Mouse (Mus musculus) MEL (cell line): ENCODE results near the gene Stim1. TPM values are rescaled to one million over a fixed set of nuclear protein-coding genes. Genes with fewer than 3 reads are reported as not detected.

ENCODE experiments used
- DNase-seq: peaks from one replicate; pipeline ENCODE4 v3.0.0; 2011; ENCODE audit warnings: low read depth, low spot score
- H3K27ac ChIP-seq: 2 replicates; pipeline ENCODE4 v1.5.1; 2012; ENCODE audit warnings: low read depth, mild to moderate bottlenecking, control low read depth, low read length, moderate library complexity; ENCODE audit not compliant: control insufficient read depth
- H3K27me3 ChIP-seq, 2 experiments: fragments of 150-350 bp in 1 of 2; sonication (generic) in 1 of 2; 2 replicates each; pipeline ENCODE4 v1.6.1; 2012; ENCODE audit warnings: low read length in 2 of 2, mild to moderate bottlenecking in 2 of 2, improper control_type of control experiment in 1 of 2, moderate library complexity in 1 of 2; ENCODE audit not compliant: insufficient read depth in 2 of 2, control insufficient read depth in 1 of 2
- H3K36me3 ChIP-seq, 2 experiments: 2 replicates each; pipeline ENCODE4 v1.6.1; 2012 to 2014; ENCODE audit warnings: low read length in 2 of 2, improper control_type of control experiment in 1 of 2, inconsistent platforms in 1 of 2, mild to moderate bottlenecking in 1 of 2; ENCODE audit not compliant: insufficient read depth in 2 of 2, control insufficient read depth in 1 of 2
- H3K4me1 ChIP-seq, 2 experiments: fragments of 150-350 bp in 1 of 2; sonication (generic) in 1 of 2; 2 replicates each; pipeline ENCODE4 v1.6.1; 2012; ENCODE audit warnings: low read length in 2 of 2, improper control_type of control experiment in 1 of 2, mild to moderate bottlenecking in 1 of 2; ENCODE audit not compliant: insufficient read depth in 2 of 2, control insufficient read depth in 1 of 2
- H3K4me3 ChIP-seq, 2 experiments: fragments of 150-350 bp in 1 of 2; sonication (generic) in 1 of 2; 2 replicates each; pipeline ENCODE4 v1.5.1; 2012; ENCODE audit warnings: low read depth in 2 of 2, low read length in 2 of 2, mild to moderate bottlenecking in 2 of 2, moderate library complexity in 2 of 2, control low read depth in 1 of 2, improper control_type of control experiment in 1 of 2; ENCODE audit not compliant: control insufficient read depth in 1 of 2, insufficient read depth in 1 of 2
- H3K79me2 ChIP-seq: 2 replicates; pipeline ENCODE4 v1.6.1; 2012; ENCODE audit warnings: mild to moderate bottlenecking, low read length, moderate library complexity; ENCODE audit not compliant: control insufficient read depth, poor library complexity, insufficient read depth
- H3K9ac ChIP-seq: 2 replicates; pipeline ENCODE4 v1.6.1; 2012; ENCODE audit warnings: low read depth, mild to moderate bottlenecking, control low read depth, low read length, moderate library complexity; ENCODE audit not compliant: control insufficient read depth, poor library complexity, severe bottlenecking
- H3K9me3 ChIP-seq: fragments of 150-350 bp; sonication (generic); replicated peaks from 2 replicates; pipeline ENCODE4 v1.6.1; 2012; ENCODE audit warnings: mild to moderate bottlenecking, low read length, improper control_type of control experiment, moderate library complexity; ENCODE audit not compliant: insufficient read depth
- CTCF ChIP-seq, 3 experiments: IDR thresholded peaks in 2 of 3; conservative IDR thresholded peaks in 1 of 3; 2 replicates each; pipeline ENCODE4 v1.5.1; 2011 to 2012; ENCODE audit warnings: low read length in 3 of 3, low read depth in 2 of 3, mild to moderate bottlenecking in 2 of 3, improper control_type of control experiment in 1 of 3, inconsistent platforms in 1 of 3, mixed read lengths in 1 of 3, moderate library complexity in 1 of 3; ENCODE audit not compliant: control insufficient read depth in 1 of 3, insufficient read depth in 1 of 3, poor library complexity in 1 of 3, severe bottlenecking in 1 of 3
- EP300 ChIP-seq, 2 experiments: IDR thresholded peaks; 2 replicates each; pipeline ENCODE4 v1.6.1; 2011; ENCODE audit warnings: improper control_type of control experiment in 2 of 2, low read length in 2 of 2, low read depth in 1 of 2, mild to moderate bottlenecking in 1 of 2
- GATA1 ChIP-seq: IDR thresholded peaks from 2 replicates; pipeline ENCODE4 v1.6.1; 2011; ENCODE audit warnings: low read depth, low read length, improper control_type of control experiment
- MAX ChIP-seq: IDR thresholded peaks from 2 replicates; pipeline ENCODE4 v1.6.1; 2011; ENCODE audit warnings: low read length, improper control_type of control experiment
- MYC ChIP-seq: IDR thresholded peaks from 2 replicates; pipeline ENCODE4 v1.6.1; 2011; ENCODE audit warnings: low read depth, mild to moderate bottlenecking, low read length, improper control_type of control experiment, moderate library complexity
- NELFE ChIP-seq: IDR thresholded peaks from 2 replicates; pipeline ENCODE4 v1.6.1; 2011; ENCODE audit warnings: low read depth, low read length, improper control_type of control experiment
- POLR2AphosphoS2 ChIP-seq: IDR thresholded peaks from 2 replicates; pipeline ENCODE4 v1.6.1; 2011; ENCODE audit warnings: low read length, improper control_type of control experiment
- POLR2AphosphoS5 ChIP-seq: IDR thresholded peaks from 2 replicates; pipeline ENCODE4 v1.6.1; 2012; ENCODE audit warnings: low read depth, borderline replicate concordance, mild to moderate bottlenecking, inconsistent platforms, low read length, moderate library complexity, mixed read lengths
- RAD21 ChIP-seq: IDR thresholded peaks from 2 replicates; pipeline ENCODE4 v1.6.1; 2011; ENCODE audit warnings: mild to moderate bottlenecking, low read depth, low read length, improper control_type of control experiment
- RCOR1 ChIP-seq: IDR thresholded peaks from 2 replicates; pipeline ENCODE4 v1.6.1; 2012; ENCODE audit warnings: low read depth, mild to moderate bottlenecking, inconsistent platforms, low read length, improper control_type of control experiment
- SIN3A ChIP-seq: IDR thresholded peaks from 2 replicates; pipeline ENCODE4 v1.6.1; 2012; ENCODE audit warnings: low read length, improper control_type of control experiment, inconsistent platforms
- SMC3 ChIP-seq: IDR thresholded peaks from 2 replicates; pipeline ENCODE4 v1.6.1; 2011; ENCODE audit warnings: low read depth, low read length, improper control_type of control experiment
- TAL1 ChIP-seq: IDR thresholded peaks from 2 replicates; pipeline ENCODE4 v1.6.1; 2012; ENCODE audit warnings: mild to moderate bottlenecking, inconsistent platforms, low read length, moderate library complexity, mixed read lengths
- TCF12 ChIP-seq: IDR thresholded peaks from 2 replicates; pipeline ENCODE4 v1.6.1; 2014; ENCODE audit warnings: low read depth, mild to moderate bottlenecking, inconsistent platforms, low read length, improper control_type of control experiment, moderate library complexity
- UBTF ChIP-seq: IDR thresholded peaks from 2 replicates; pipeline ENCODE4 v1.6.1; 2012; ENCODE audit warnings: low read depth, mild to moderate bottlenecking, inconsistent platforms, low read length, improper control_type of control experiment, moderate library complexity, borderline replicate concordance; ENCODE audit not compliant: insufficient read depth
- USF2 ChIP-seq, 2 experiments: IDR thresholded peaks; 2 replicates each; pipeline ENCODE4 v1.6.1; 2011 to 2012; ENCODE audit warnings: improper control_type of control experiment in 2 of 2, low read length in 2 of 2, borderline replicate concordance in 1 of 2, inconsistent platforms in 1 of 2, low read depth in 1 of 2, mild to moderate bottlenecking in 1 of 2; ENCODE audit not compliant: insufficient read depth in 1 of 2
- ZC3H11A ChIP-seq: IDR thresholded peaks from 2 replicates; pipeline ENCODE4 v1.6.1; 2012; ENCODE audit warnings: low read depth, mild to moderate bottlenecking, inconsistent platforms, low read length, improper control_type of control experiment
- ZMIZ1 ChIP-seq: IDR thresholded peaks from 2 replicates; pipeline ENCODE4 v1.6.1; 2012; ENCODE audit warnings: low read depth, mild to moderate bottlenecking, inconsistent platforms, low read length, improper control_type of control experiment, moderate library complexity
- ZNF384 ChIP-seq: IDR thresholded peaks from 2 replicates; pipeline ENCODE4 v1.6.1; 2012; ENCODE audit warnings: low read depth, mild to moderate bottlenecking, inconsistent platforms, low read length, improper control_type of control experiment
- polyA plus RNA-seq, 2 experiments: library from polyadenylated mRNA; stranded (reverse) in 1 of 2; unstranded in 1 of 2; fragments of >175 nt in 1 of 2; fragments of >200 nt in 1 of 2; gene quantifications; 2 replicates each; pipeline versions ENCODE4 v1.2.1 to v1.2.4; 2012; ENCODE audit warnings: low replicate concordance in 2 of 2, low read depth in 1 of 2; ENCODE audit not compliant: insufficient read length in 2 of 2, insufficient read depth in 1 of 2, missing spikeins in 1 of 2
- total RNA-seq: library from RNA; depleted of rRNA; stranded (reverse); fragments of 300-350 nt; gene quantifications from 2 replicates; pipeline ENCODE4 v1.2.3, GENCODE M21; 2012

Stim1 gene
- total and polyA plus RNA-seq, 3 experiments: 26.1 to 65.0 TPM; not detected in 1

- H3K27ac ChIP-seq: no peak overlapping the region
- peaks cover 0 to 9% of the 10 kb centered on the region in 2 experiments; a peak in 2 of 4 replicates for H3K4me1 ChIP-seq
- no peak overlapping the region for H3K9ac ChIP-seq
- H3K36me3 ChIP-seq: peaks cover 0 to 9% of the 10 kb centered on the region in 2 experiments; a peak in 2 of 4 replicates
- no peaks in the 10 kb centered on the region for H3K27me3 ChIP-seq
- H3K79me2 ChIP-seq: peaks cover 3% of the 10 kb centered on the region
- no peak for DNase-seq
- TF ChIP-seq ZMIZ1: no peak
- no peak for TF ChIP-seq MAX
- no peak for TF ChIP-seq SIN3A
- TF ChIP-seq NELFE: no peak
- no peak for TF ChIP-seq ZNF384
- TF ChIP-seq POLR2AphosphoS2: no peak
- TF ChIP-seq UBTF: no peak
- TF ChIP-seq USF2 (IDR thresholded peaks at IDR 0.05; ENCODE audit: borderline replicate concordance in 1 of 2, insufficient read depth in 1 of 2, low read depth in 1 of 2, low read length in 2 of 2): no peak
- no peak for TF ChIP-seq TAL1
- no peak for TF ChIP-seq GATA1
- no peak for TF ChIP-seq EP300 (IDR thresholded peaks at IDR 0.05; ENCODE audit: low read depth in 1 of 2, low read length in 2 of 2)
- TF ChIP-seq TCF12: no peak
- TF ChIP-seq CTCF (IDR thresholded peaks at IDR 0.05 in 2 of 3, conservative IDR thresholded peaks at IDR 0.05 in 1 of 3; ENCODE audit: control insufficient read depth in 1 of 3, insufficient read depth in 1 of 3, low read depth in 2 of 3, low read length in 3 of 3, poor library complexity in 1 of 3, severe bottlenecking in 1 of 3): no peak
- TF ChIP-seq POLR2AphosphoS5: no peak
- no peak for TF ChIP-seq MYC
- TF ChIP-seq RAD21: no peak
- TF ChIP-seq SMC3: no peak
- TF ChIP-seq, all 39 proteins: peak for 0
- Histone ChIP-seq H3K9me3 (no peaks in the 10 kb centered on the region), H3K4me3 (no peak overlapping the region)
These were observed 41.6 kb upstream of the Stim1 start for GRCm38 (mm10) chr7:102226051-102226450.

DNA sequence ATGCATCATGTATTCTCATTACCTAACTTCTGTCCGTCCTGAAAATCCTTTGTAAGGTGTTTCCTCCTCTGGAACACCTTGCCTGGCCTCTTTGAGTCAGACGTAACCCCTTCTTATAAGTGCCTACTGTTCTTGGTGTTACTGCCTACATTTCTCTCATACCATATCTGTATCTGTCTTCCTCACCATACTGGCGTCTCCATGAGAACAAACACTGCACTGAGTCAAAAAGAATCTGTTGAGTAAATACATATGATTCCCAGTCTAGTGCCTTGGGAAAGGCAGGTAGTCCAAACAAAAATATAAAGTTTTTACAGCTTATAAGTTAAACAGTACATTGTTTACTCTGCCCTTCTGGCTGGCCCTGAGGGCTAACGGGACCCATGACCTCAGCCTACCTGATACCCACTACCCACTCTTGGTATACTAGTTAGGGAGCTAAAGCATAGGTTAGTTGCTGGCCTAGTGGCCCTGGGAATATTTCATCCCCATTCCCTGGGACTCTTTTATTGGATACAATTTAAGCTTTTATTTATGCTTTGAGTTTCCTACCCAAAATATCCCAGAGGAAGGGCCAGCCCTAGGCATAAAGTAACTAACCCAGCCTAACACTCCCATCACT is 39.4 kb upstream of the Stim1 start:
- H3K9ac ChIP-seq: no peak overlapping the region
- peaks cover 1 to 12% of the 10 kb centered on the region in 2 experiments for H3K4me1 ChIP-seq
- DNase-seq: no peak
- H3K79me2 ChIP-seq: peaks cover under 1% of the 10 kb centered on the region
- peaks cover 0 to 13% of the 10 kb centered on the region in 2 experiments; a peak in 2 of 4 replicates for H3K36me3 ChIP-seq
- H3K27ac ChIP-seq: no peak overlapping the region
- TF ChIP-seq ZC3H11A (no peak), POLR2AphosphoS5 (no peak), RCOR1 (no peak), ZNF384 (no peak)
- TF ChIP-seq, all 39 proteins: peak for 0
- Histone ChIP-seq H3K9me3 (no peaks in the 10 kb centered on the region), H3K27me3 (no peaks in the 10 kb centered on the region), H3K4me3 (no peak overlapping the region)
